Mouse (Mus musculus) stomach, postnatal 0 days (tissue): ENCODE results near the gene Usp40. TPM values are rescaled to one million over a fixed set of nuclear protein-coding genes. Genes with fewer than 3 reads are reported as not detected.

Experiments
- ATAC-seq: fragments of 200-750 bp; cut with Nextera tagmentation; 2 replicates; pipeline ENCODE4 v1.8.0; 2017; ENCODE audit not compliant: low FRiP score, low TSS enrichment
- DNase-seq: peaks from one replicate; pipeline ENCODE4 v3.0.0-alpha.2; 2016; ENCODE audit warnings: low spot score
- H3K27ac ChIP-seq: fragments of 300-500 bp; sonication (generic); replicated peaks from 2 replicates; pipeline ENCODE4 v1.5.1; 2014; ENCODE audit warnings: mild to moderate bottlenecking, control low read depth
- H3K27me3 ChIP-seq: fragments of 300-500 bp; sonication (generic); 2 replicates; pipeline ENCODE4 v1.6.1; 2014; ENCODE audit warnings: low read length; ENCODE audit not compliant: control insufficient read depth, insufficient read depth
- H3K36me3 ChIP-seq: fragments of 300-500 bp; sonication (generic); 2 replicates; pipeline ENCODE4 v1.6.1; 2014; ENCODE audit warnings: low read length, mixed read lengths; ENCODE audit not compliant: control insufficient read depth, insufficient read depth
- H3K4me1 ChIP-seq: fragments of 300-500 bp; sonication (generic); replicated peaks from 2 replicates; pipeline ENCODE4 v1.6.1; 2014; ENCODE audit warnings: antibody characterized with exemption; ENCODE audit not compliant: control insufficient read depth, insufficient read depth
- H3K4me2 ChIP-seq: fragments of 300-500 bp; sonication (generic); replicated peaks from 2 replicates; pipeline ENCODE4 v1.6.1; 2014; ENCODE audit warnings: low read depth, mild to moderate bottlenecking, control low read depth, moderate library complexity
- H3K4me3 ChIP-seq: fragments of 300-500 bp; sonication (generic); 2 replicates; pipeline ENCODE4 v1.5.1; 2014; ENCODE audit warnings: low read depth, low read length, control low read depth
- H3K9ac ChIP-seq: fragments of 300-500 bp; sonication (generic); 2 replicates; pipeline ENCODE4 v1.6.1; 2014; ENCODE audit warnings: mild to moderate bottlenecking, low read length, control low read depth, mixed read lengths
- H3K9me3 ChIP-seq: fragments of 300-500 bp; sonication (generic); 2 replicates; pipeline ENCODE4 v1.6.1; 2016; ENCODE audit warnings: low read length; ENCODE audit not compliant: control insufficient read depth
- CTCF ChIP-seq: IDR thresholded peaks from 2 replicates; pipeline ENCODE4 v1.5.1; 2016; ENCODE audit warnings: antibody characterized with exemption, low read depth, mild to moderate bottlenecking, moderate library complexity
- EP300 ChIP-seq: optimal IDR thresholded peaks from 2 replicates; pipeline ENCODE3; 2016; ENCODE audit warnings: antibody characterized with exemption
- WGBS: fragments of 180-500 bp; shearing (Covaris S2); extraction: QIAGEN DNeasy Blood & Tissue Kit; methylation state at CpG from one replicate; pipeline ENCODE4 v1.1.7; 2014; 5-methylcytosine and 5-hydroxymethylcytosine counted together
- microRNA-seq: library from miRNA; unstranded; fragments of <30 nt; microRNA quantifications from one replicate; pipeline ENCODE4, GENCODE M21; 2016
- polyA plus RNA-seq: library from polyadenylated mRNA; unstranded; fragments of >200 nt; fragmentation: Nextera tagmentation; extraction: Ambion mirVana; gene quantifications from 2 replicates; pipeline ENCODE4 v1.2.1, GENCODE M21; 2015

Usp40 gene
- polyA plus RNA-seq, 1 experiment from 2014 or later: 10.4 TPM

DNA sequence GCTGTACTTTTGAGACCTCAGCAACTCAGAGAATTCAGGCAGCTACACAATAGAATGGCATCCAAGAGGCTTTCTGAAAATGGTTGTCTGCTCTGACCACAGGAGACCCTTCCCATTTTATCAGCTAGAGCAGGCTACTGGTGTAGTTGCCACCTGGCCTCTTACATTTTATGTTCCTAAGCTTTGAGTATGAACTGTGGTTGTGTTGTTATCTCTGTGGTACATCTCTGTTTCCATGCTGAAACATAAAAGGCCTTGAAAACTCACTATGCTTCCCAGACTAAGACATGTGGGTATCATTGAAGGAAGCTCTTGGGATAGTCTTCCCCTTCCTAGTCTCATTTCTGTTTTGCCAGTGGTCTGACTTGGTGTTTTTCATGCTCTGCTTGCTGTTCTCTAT, 106.2 kb downstream of the Usp40 start:
- no peaks in the 10 kb centered on the region for H3K27me3 ChIP-seq
- TF ChIP-seq CTCF (no peak), EP300 (no peak)

DNA sequence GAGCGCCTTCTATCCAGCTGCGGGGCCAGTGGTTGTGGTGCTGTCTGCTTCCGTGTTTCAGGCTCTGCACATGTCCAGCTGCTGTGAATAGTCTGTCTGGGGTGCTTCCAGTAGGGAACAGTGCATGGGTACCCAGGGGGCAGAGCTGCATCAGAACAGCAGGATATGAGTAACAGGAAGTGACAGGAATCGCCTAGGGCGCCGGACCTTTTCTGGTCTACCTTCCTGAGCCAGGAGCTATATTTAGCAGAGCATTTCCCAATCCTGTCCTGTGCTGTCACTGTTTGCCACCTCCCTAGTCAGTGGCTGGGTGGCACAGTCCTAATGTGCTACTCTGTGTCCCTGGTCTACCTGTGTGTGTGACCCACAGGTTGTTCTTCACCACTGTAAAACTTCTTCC, 107.4 kb downstream of the Usp40 start:
- H3K4me2 ChIP-seq: no peak overlapping the region
- WGBS: 74% methylated on average over 6 of the region's 6 CpGs
- no peaks in the 10 kb centered on the region for H3K9me3 ChIP-seq
- H3K9ac ChIP-seq: no peak overlapping the region
- no peak overlapping the region for H3K4me3 ChIP-seq
- TF ChIP-seq CTCF: no peak
- no peak for TF ChIP-seq EP300
- no peaks in the 10 kb centered on the region for H3K27me3 ChIP-seq
- peak; percentile 79 for ATAC-seq
- DNase-seq: peak; percentile 25
- no peak overlapping the region; the same call in 1 of the 2 replicates for H3K27ac ChIP-seq
- H3K4me1 ChIP-seq: no peaks in the 10 kb centered on the region
- H3K36me3 ChIP-seq: no peaks in the 10 kb centered on the region; the same call in 1 of the 2 replicates

More for the DNA sequence above, 106.2 kb downstream of the Usp40 start:
- Histone ChIP-seq H3K4me2 (no peak overlapping the region), H3K9me3 (no peaks in the 10 kb centered on the region), H3K27ac (no peak overlapping the region), H3K9ac (no peak overlapping the region), H3K4me3 (no peak overlapping the region), H3K4me1 (no peaks in the 10 kb centered on the region), H3K36me3 (no peaks in the 10 kb centered on the region; the same call in 1 of the 2 replicates)
- ATAC-seq: no peak
- DNase-seq: no peak

DNA sequence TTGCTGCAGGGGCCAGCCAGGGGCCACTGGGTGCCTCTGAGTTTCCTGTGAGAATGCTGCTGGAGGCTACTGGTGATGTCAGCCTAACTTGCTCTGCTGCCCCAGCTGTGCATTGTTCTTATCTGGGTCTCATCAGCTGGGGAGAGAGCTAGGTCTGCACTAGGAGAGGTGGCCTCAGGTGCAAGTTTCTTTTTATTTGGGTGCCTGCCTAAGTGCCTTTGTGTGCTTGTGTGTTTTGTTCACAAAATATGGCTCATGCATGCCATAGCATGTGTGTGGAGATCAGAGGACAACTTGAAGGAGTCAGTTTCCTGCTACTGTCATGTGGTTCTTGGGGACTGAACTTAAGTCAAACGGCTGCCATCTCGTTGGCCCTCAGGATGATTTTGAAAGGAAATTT, 108.7 kb downstream of the Usp40 start:
- Histone ChIP-seq H3K27me3 (no peaks in the 10 kb centered on the region), H3K9me3 (no peaks in the 10 kb centered on the region), H3K27ac (no peak overlapping the region), H3K4me2 (no peak overlapping the region), H3K4me1 (no peaks in the 10 kb centered on the region), H3K36me3 (no peaks in the 10 kb centered on the region; the same call in 1 of the 2 replicates), H3K9ac (no peak overlapping the region), H3K4me3 (no peak overlapping the region)
- ATAC-seq (no peak), DNase-seq (no peak)
- TF ChIP-seq CTCF (no peak), EP300 (no peak)
- WGBS: 51% methylated on average over 2 of the region's 2 CpGs

GRCm38 (mm10) chr1:87896921-87897320, 111.4 kb downstream of the Usp40 start:
- no peak overlapping the region for H3K9ac ChIP-seq
- no peaks in the 10 kb centered on the region; the same call in 1 of the 2 replicates for H3K36me3 ChIP-seq
- no peaks in the 10 kb centered on the region for H3K27me3 ChIP-seq
- H3K27ac ChIP-seq: no peak overlapping the region
- H3K4me3 ChIP-seq: no peak overlapping the region
- no peak for TF ChIP-seq EP300
- no peak for TF ChIP-seq CTCF
- no peak for ATAC-seq
- 95% methylated on average over 2 of the region's 2 CpGs for WGBS
- no peaks in the 10 kb centered on the region for H3K9me3 ChIP-seq
- DNase-seq: no peak
- H3K4me1 ChIP-seq: no peaks in the 10 kb centered on the region
- H3K4me2 ChIP-seq: no peak overlapping the region

Small RNA genes lying within 50 kb of the gene (microRNA-seq; reads per million reads assigned to microRNA genes)
- gene Gm25198: not detected

Other genes starting within 250 kb of the Usp40 start
- 0.53 and 0.57 TPM in 2 replicates for gene Sag, start 204.9 kb downstream of the Usp40 start, polyA plus RNA-seq
- gene Dgkd, start 155.3 kb downstream of the Usp40 start, polyA plus RNA-seq: 8.7 and 9.5 TPM in 2 replicates
- gene Ugt1a10, start 46.8 kb upstream of the Usp40 start, polyA plus RNA-seq: not detected in 2 replicates
- 0.65 and 1.4 TPM in 2 replicates for gene Ugt1a9, start 62.2 kb upstream of the Usp40 start, polyA plus RNA-seq
- not detected in 2 replicates for gene Ugt1a8, start 79.3 kb upstream of the Usp40 start, polyA plus RNA-seq
- 33.9 and 40.4 TPM in 2 replicates for gene Ugt1a7c, start 86.5 kb upstream of the Usp40 start, polyA plus RNA-seq
- 5.2 and 6.7 TPM in 2 replicates for gene Ugt1a6b, start 94.7 kb upstream of the Usp40 start, polyA plus RNA-seq
- gene Ugt1a6a, start 126.3 kb upstream of the Usp40 start, polyA plus RNA-seq: 56.5 and 65.8 TPM in 2 replicates
- not detected in 2 replicates for gene Ugt1a5, start 157.5 kb upstream of the Usp40 start, polyA plus RNA-seq
- gene Ugt1a2, start 192.1 kb upstream of the Usp40 start, polyA plus RNA-seq: 0.12 TPM in 1 of 2 replicates, not detected in the other
- gene Dnajb3, start 197.2 kb upstream of the Usp40 start, polyA plus RNA-seq: 7.2 and 8.2 TPM in 2 replicates
- gene Ugt1a1, start 203.4 kb upstream of the Usp40 start, polyA plus RNA-seq: 23.6 and 24.8 TPM in 2 replicates
- 0.54 and 0.84 TPM in 2 replicates for gene Mroh2a, start 218.4 kb upstream of the Usp40 start, polyA plus RNA-seq